Mouse (Mus musculus): ENCODE measurements at regions not wholly inside any gene's neighbourhood (a gene's known extent, or its start where the extent isn't known, plus 50 kb on each side); places are given as distances from the start of the nearest gene placed in this dataset.

DNA sequence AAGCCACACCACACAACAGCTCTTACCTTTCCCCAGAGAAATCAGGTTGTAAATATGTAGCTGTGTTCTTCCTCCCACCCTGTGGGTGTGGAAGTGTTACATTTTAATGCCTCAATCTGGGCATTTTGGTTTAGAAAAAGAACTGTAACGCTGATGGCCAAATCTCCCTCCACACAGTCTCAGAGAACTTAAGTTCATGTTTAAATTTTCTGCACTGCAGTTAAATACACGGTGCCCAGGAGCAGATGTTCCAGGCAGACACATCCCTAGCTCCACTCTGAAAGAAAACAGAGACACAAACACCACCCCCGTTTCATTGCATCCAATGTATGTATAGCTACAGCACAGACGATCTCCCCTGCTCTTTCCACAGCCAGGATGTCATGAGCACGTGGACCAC lies 206.1 kb downstream of the Tle3 start:
- peak in 1 of 2 experiments; percentile 54 for DNase-seq (ENCODE audit: low spot score in 2 of 2)

DNA sequence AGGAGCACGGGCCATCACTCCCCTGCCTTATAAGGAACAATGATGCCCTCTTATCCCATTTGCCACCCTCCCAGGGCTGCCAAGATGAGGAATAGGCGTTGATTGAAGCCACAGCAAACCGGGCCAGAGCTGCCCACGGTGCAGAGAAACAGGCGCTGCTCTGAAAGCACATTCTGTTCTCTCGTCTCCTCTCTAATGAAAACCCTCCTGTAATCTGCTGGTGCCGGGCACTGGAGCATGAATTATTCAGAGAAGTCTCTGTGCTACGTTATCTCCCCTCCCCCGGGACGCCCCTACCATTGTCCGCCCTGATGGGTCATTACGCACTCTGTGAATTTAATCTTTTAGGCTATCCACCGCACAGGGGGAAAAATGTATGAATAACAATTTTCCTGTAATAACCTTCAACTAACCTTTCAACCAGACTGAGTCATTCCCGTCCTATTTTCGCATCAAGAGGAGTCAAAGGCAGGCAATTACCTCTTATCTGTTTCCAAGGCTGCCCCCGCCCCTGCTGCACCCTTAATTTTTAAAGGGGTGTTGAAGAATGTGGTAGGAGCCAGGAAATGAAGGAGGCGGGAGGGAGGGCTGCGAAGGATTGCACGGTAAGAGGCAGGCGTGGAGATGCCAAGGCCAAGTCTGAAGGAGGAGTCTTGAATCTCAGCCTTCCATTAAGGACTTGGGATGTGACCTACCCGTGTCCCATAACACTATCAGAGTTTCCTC lies 201.6 kb downstream of the Tle3 start:
- DNase-seq (ENCODE audit: low spot score in 2 of 2), result peak; percentile 71 to 76

DNA sequence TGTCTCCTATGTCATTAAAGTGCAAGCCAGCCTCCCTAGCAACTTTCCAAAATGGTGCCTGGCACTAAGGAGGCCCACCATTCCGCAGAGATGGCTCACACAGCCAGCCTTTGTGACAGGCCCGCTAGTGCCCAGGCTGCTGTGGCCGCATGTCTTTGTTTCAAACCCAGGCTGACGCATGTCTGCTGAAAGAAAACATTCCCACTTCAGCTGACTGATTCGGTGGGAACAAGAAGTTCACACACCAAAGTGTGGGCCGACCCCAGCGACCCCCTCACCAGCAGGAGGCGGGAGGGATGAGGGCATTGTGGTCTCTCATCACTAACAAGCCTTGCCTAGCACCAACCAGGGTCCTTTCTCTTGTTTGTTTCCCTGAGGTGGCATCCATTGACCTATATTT lies 190.9 kb downstream of the Tle3 start:
- DNase-seq (ENCODE audit: low spot score in 2 of 2), result no peak

DNA sequence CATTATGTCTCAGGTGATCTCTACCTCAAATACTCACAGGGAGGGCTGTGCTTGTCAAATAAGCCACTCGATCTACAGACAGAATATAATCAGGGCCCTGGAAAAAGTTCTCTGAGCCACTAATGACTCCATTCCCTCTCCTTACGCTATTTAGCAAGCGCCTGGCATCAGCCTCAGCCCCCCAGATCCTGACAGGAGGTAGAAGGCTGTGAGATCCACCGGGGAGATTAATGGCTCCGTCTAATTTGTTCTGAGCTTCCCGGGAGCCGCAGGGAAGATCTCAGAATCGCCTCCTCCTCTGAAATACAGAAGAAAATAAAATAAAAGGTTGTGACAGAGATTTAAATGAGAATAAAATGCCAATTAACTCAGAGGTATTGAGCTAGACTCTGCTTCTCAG lies 189.4 kb downstream of the Tle3 start:
- DNase-seq (ENCODE audit: low spot score in 2 of 2), result no peak

DNA sequence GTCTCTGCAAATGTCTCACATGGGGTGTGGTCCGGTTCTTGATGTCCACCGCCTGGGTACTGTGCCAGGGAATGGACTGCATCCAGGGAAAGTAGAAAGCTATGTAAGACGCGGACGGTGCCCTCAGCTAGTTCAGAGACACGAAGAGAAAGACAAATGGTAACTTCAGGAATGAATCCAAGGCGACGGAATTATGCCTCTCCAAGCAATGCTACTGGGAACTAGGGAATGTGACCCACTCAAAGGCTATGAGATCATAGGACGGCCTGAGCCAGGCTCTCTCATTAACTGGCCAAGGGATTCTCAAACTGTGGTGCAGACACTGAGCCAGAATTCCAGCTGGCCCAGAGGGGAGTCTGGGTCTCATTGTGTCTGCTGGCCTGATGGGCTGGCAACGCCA lies 186.5 kb downstream of the Tle3 start:
- peak in 1 of 2 experiments; percentile 54 for DNase-seq (ENCODE audit: low spot score in 2 of 2)

DNA sequence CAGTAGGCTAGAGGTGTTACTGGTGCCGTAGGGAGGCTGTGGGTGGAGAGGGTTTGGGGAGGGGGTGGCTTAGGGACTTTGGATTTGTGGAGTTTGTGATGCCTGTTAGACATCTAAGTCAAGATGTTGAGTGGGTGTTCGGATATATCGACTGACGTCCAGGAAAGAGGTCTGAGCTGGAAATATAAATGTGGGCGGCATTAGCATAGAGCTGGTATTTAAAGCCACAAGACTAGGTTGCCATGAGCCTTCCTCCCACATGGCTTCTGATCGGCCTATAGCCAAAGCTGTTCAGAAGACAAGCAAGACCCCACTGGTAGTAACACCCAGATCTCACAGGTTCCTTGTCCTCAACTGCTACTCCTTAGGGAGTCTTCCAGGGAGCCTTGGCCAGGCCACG lies 184.9 kb downstream of the Tle3 start:
- peak in 1 of 2 experiments; percentile 51 for DNase-seq (ENCODE audit: low spot score in 2 of 2)

DNA sequence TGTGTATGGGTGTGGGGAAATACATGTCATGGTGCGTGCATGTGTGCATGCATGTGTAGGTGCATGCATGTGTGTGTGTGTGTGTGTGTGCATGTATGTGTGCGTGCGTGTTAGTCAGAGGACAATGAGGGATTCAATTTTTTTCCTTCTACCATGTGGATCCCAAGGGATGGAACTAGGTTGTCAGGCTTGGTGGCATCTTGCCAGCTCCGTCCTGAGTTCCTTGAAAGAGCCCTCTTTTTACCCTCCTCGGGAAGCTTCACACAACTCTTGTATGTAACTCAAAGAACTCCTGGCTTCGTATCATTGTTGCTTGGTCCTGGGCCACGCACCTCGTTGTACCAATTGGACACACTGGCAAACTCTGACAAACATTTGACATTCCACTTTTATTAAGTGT lies 183.0 kb downstream of the Tle3 start:
- no peak for DNase-seq (ENCODE audit: low spot score in 2 of 2)

DNA sequence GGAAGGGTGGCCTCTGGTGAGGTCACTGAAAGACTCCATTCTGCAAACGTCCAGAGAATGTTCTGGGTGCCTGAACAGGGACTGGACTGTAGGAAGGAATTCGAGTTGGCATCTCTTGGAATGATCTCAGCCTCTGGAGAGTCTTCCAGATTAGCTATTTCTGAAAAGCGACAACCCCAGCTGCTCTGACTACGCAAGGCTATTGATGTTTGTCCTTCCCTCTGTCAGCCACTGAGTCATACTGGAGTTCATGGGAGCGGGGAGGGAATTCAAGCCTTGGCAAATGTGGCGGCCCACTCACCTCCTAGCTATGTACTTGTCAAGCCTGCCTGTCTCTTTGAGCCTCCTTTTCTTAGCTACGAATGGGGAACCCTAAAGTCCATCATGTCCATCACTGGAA lies 182.4 kb downstream of the Tle3 start:
- DNase-seq (ENCODE audit: low spot score in 2 of 2), result no peak

DNA sequence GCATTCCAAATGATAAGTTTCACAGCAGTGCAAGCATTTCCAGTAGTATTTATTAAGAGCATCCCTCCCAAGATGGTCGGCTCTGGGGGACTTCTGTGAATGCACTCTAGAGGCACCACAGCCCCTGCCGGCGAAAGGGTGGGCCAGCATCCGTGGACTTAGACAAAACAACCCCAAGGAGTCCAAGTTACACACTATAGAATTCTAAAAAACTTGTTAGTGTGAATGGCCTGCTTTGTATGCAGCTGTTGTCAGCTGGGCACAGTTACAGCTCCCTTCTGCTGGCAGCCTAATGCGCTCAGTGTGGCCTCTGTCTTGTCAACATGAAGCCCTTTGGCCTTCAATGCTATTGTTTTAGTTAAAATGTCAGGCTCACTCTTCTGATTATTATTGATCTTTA lies 181.5 kb downstream of the Tle3 start:
- DNase-seq (ENCODE audit: low spot score in 2 of 2), result peak in 1 of 2 experiments; percentile 22

DNA sequence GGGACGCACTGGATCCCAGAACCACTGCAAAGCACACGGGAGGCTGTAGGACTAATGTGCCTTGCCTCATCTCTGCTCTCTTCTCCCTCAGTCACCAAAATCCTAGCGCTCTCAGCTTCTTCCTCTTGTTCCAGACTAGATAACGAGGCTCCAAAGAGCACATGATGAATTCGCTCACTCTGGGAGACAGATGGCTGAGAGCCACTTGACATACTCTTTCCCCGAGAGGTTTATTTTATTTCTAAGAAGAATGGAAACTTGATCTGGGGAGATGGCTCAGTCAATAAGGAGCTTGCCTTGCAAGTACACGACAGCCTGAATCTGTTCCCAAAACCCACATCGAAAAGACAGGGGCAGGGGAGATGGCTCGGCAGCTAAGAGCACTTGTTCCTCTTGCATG lies 179.2 kb downstream of the Tle3 start:
- no peak for DNase-seq (ENCODE audit: low spot score in 2 of 2)

DNA sequence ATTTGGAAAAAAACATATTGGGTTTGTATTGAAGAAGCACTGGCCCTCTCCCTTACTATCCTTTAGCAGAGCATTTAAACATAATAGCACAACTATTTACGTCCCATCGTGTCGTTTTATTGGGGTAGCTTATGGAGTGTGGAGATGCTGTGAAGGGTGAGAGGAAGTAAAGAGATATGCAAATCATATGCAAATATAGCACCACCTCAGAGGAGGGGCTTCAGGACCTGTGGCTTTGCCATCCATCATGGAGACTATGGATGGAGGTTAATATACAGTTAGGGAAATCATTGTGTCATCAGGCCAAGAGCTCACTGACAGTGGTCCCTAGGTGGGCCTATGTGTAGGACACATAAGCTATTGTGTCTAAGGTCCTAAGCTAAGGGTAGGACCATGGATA lies 178.2 kb downstream of the Tle3 start:
- DNase-seq (ENCODE audit: low spot score in 2 of 2), result no peak

DNA sequence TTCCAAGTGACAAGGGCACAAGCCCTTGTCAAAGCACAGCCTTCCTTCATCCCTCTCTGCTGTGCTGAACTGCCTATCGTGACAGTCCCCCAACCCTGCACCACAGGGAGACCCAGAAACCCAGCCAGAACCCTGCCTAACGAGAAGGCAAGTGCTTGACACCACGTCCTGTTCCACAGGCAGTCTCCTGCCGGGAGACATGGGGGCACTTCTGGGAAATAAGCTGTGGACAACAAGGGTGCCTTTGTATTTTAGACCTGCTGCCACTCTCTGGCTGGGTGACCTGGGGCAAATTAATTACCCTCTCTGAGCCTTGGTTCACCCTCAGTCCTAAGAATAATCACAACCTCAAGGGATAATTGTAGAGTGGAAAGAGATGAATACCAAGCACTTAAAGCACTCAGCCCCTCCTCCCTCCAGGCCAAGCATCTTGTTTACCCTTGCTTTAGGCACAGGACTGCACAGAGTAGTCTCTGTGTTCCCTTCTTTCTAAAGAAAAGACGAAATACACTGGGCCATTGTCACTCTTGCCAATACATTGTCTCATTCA lies 177.6 kb downstream of the Tle3 start:
- peak; percentile 50 to 55 for DNase-seq (ENCODE audit: low spot score in 2 of 2)

DNA sequence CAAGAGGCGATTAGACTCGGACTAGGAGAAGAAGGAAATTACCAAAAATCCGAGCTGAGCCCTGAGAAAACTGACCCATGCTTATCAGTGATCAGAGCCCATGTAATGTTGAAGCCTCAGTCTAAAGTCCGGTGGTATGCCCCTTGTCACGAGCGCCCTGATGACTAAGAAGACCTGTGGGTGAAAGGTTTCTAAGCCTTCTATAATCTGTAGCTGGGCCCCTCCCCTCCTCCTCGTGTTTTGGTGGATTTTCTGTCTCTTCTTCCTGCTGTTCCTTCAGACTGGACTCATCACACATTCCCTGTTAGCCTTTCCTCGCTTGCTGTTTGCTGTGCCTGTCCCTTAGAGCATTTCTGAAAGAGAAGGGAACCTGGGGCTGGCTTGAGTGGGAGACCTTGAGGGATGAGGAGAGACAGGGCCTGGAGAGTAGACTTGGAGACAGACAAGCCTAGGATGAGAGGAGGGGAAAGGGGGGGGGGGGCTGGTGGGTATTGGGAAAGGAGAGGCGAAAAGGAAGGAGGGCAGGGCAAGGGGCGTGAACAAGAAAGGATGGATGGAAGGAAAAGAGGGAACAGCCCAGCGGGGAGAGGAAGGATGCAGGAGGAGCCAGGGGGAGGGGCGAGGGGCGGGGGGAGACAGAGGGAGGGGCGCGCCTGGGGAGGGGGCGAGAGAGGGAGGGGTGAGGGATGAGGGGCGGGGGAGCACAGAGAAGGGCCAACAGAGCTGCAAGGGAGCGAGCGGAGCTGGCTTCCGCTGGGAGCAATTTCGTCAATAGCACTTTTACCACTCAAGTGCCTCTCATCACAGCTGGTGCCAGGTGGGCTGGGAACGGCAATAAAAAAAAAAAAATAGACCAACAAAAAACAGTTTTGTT lies 165.4 kb downstream of the Tle3 start:
- DNase-seq (ENCODE audit: low spot score in 2 of 2), result no peak

DNA sequence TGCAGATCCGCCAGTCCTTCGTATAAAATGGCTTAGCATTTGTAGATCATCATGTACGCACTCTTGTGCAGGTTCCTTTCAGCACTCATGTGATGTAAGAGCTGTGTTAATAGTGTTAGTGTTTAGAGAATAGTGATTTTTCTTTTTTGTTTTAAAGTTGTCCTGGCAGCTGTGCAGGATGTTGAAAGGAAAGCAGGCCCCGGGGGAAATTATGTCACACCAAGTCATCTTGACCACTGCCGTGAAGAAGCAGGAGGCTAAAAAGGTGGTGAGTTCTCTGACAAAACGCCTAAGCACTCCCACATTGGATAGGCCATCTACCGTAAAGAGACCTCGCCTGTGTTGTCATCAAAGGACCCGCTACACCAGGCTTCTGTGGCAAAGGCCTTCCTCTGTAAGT lies 161.1 kb downstream of the Tle3 start:
- DNase-seq (ENCODE audit: low spot score in 2 of 2), result no peak

DNA sequence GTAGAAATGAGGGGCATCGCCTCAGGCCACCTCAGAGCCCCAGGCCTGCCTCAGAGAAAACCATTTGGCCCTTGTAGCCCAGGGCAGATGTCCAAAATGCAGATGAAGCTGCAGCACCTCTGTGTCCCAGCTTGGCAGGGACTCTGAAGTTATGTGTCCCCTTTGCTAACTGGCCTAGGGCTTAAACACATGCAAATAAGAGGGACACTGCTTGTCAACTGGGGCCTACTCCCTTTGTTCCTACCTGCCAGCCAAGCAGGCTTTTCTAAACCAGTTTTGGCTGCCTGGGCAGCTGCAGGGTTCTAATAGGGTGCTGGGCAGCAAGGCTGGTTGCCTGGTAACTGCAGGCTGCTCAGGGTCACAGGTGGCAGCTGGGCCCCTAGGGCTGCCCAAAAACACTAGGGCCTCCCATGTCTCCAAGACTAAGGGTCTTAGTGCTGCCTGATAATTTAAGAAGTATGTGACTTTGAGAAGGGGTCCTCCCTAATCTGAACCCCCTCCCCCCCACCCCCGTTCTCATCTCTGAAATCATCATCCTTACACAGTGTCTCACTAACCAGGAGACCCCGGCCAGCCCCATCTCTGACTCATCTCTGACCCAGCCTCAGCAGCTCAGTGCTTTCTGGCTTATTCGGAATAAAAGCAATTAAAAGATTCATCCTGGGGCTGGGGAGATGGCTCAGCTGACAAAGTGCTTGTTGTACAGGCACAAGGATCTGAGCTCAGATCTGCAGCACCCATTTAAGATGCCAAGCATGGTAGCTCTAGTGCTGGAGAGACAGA lies 158.3 kb downstream of the Tle3 start:
- DNase-seq (ENCODE audit: low spot score in 2 of 2), result peak in 1 of 2 experiments; percentile 22

DNA sequence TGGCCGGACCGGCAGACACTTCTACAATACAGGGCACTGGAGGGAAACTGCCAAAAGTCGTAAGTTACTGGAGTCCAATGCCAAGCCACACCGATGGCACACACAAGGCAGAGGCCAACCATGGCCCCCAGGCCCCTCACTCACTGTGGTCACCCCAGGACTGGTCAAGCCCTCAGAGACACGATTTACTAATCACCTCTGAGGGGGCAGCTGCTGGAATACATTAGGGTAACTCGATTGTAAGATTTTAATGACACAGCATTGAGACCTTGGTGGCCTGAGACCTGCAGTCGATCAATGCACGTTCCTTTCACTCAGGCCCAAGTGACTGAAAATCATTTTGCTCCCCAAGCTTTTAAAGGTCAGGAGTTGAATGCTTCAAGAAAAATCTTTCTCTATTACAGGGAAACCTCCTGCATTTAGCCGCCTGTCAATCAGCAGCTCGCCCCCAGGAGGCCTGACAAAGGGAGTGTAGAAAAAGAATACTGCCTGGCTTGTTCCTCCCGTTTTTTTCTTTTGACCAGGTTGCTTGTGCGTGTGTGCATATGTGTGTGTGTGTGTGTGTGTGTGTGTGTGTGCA lies 156.2 kb downstream of the Tle3 start:
- no peak for DNase-seq (ENCODE audit: low spot score in 2 of 2)

DNA sequence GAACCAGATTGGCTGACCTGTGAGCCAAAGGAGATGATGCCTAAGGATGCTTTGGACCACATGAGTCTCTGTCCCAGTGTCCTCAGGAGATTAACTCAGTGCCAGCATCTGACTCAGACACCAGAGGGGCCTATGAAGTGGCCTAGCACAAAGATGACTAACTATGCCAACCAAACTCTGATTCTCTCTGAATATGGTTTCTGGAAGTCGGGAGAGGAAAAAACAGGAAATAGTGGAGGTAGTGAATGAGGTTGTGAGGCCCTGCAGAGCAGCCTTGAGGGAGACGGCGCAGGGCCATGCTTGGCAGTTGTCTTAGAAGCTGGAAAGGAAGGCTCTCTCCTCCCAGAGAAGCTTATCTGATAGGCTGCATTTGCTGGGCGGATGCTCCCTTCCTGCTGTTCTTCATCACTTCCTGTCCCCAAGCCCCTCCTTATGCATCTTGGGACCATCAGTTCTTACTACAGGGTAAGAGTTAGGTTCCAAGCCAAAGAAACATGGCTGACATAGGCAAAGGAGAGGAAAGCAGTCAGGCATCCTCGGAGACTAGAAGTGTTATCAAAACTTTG lies 155.4 kb downstream of the Tle3 start:
- DNase-seq (ENCODE audit: low spot score in 2 of 2), result no peak

DNA sequence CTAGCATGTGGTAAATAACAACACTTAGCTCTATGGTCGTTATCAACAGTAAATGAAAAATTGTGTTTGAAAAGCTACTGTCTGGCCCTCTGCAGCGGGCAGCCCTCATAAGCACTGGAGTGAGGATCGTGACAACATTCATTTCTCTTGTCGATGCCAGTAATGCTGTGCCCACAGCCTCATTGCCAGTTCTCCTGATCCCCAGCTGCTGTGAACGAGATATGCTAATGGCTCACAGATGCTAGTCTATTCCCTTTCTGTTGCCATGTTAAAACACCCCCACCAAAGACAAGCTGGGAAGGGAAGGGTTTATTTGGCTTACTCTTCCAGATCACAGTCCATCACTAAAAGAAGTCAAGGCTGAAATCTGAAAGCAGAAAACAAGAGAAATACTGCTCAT lies 148.0 kb downstream of the Tle3 start:
- no peak for DNase-seq (ENCODE audit: low spot score in 2 of 2)

DNA sequence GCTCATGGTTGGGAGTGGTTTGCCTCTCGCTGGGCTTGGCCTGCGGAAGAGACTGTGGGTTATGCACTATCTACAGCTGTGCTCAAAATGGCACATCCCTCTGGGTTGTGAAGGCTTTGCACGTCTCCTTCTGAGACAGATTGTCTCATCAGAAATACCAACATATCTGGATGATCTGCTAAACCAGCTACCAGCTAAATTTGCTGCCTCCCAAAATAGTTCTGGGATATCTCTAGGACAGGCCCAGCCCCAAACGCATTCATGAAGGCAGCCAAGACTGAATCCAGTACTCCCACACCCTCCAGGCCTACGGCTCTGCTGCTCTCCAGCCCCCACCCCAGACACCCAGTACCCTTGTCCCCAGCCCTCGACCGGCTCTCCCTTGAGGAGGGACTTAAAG lies 145.7 kb downstream of the Tle3 start:
- peak; percentile 42 to 58 for DNase-seq (ENCODE audit: low spot score in 2 of 2)

DNA sequence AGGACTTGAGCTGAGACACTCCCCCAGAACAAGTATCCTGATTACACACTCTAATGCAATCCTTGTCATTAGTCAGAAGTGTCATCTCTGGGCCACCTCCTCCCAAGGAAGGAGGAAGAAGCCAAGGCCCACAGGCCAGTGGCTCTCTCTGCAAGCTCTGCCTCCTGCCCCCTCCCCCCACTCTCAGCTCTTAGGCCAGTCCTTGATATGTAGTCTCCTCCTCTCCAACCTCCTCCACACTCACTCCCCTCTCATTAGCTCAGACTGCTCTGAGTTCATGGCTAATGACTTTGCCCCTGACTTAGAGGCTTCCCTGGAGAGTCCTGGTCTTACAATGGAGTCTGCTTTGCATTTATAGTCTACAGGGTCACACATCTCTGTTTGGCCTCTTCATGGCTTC lies 139.3 kb downstream of the Tle3 start:
- no peak for DNase-seq (ENCODE audit: low spot score in 2 of 2)

DNA sequence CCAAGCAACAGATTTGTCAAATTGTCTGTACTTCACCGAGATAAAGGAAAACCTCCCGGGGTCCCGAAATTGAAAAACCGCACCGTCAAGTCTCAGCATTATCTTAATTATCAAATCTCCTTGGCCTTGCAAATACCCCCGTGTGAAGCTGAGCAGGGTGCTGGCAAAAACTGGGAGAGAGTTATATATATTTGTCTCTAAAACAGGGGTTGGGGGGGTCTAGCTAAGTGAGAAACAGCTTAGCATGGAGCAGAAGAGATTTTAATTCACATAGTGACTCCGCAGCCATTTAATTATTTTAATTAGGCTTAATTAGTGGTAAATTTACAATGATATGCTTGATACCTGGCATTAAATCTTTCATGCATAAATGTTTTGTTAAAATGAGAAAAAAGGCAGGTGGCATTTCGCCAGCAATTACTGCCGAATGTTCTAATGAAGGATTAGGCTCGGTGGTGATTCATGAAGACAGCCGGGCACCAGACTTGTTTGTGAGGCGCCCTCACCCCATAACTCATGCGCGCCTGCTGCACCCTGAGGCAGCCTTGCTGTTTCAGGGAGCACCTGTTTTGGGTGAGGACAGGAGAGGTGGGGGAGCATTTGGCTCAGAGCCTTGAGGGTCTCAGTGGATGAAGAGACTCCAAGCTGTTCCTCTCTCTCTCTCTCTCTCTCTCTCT lies 138.2 kb downstream of the Tle3 start:
- DNase-seq (ENCODE audit: low spot score in 2 of 2), result no peak
